ENCODE assay signal across 15 mouse cellular contexts in genomic region chr15:84839521-84839920, GRCm38 (mm10). TPM values are rescaled to one million over a fixed set of nuclear protein-coding genes. Genes with fewer than 3 reads are reported as not detected.
DNase-seq lines count a peak whose midpoint lies in the region; ATAC-seq and TF ChIP-seq lines count a peak whose summit lies in the region.
"Had no signal": no experiment of that assay in that cellular context is flagged by ENCODE, and none has a peak within 500 bp of the region (broad histone marks: within the 10 kb centered on the region; RNA-seq: fewer than 3 reads in every experiment).

No protein-coding gene starts in this region.

- TF ChIP-seq CTCF in stomach, postnatal 0 days (IDR thresholded peaks at IDR 0.05; ENCODE audit: low read depth) = no peak

- no peaks in the 10 kb centered on the region for H3K9me3 ChIP-seq in forebrain, embryonic 14.5 days (replicated peaks; ENCODE audit: control insufficient read depth, low read length)
- H3K9me3 ChIP-seq in forebrain, embryonic 16.5 days (ENCODE audit: control insufficient read depth, low read length) = no peaks in the 10 kb centered on the region
- no peaks in the 10 kb centered on the region for H3K9me3 ChIP-seq in stomach, postnatal 0 days (ENCODE audit: control insufficient read depth, low read length)
- H3K9me3 ChIP-seq: heart, embryonic 10.5 days; kidney, embryonic 15.5 days; limb, embryonic 13.5 days; midbrain, embryonic 10.5 days had no signal

- H3K4me1 ChIP-seq in forebrain, embryonic 14.5 days (ENCODE audit: control insufficient read depth, insufficient read depth, low read length) = peaks cover 30% of the 10 kb centered on the region
- peaks cover 35% of the 10 kb centered on the region for H3K4me1 ChIP-seq in forebrain, embryonic 16.5 days (replicated peaks; ENCODE audit: control insufficient read depth, insufficient read depth, low read length)
- no peaks in the 10 kb centered on the region for H3K4me1 ChIP-seq in stomach, postnatal 0 days (replicated peaks; ENCODE audit: control insufficient read depth, insufficient read depth)

- no peaks in the 10 kb centered on the region for H3K36me3 ChIP-seq in forebrain, embryonic 14.5 days (ENCODE audit: control insufficient read depth, insufficient read depth, low read length)
- no peaks in the 10 kb centered on the region for H3K36me3 ChIP-seq in forebrain, embryonic 16.5 days (ENCODE audit: control insufficient read depth, insufficient read depth)
- H3K36me3 ChIP-seq in stomach, postnatal 0 days (ENCODE audit: control insufficient read depth, insufficient read depth, low read length) = no peaks in the 10 kb centered on the region
- H3K36me3 ChIP-seq: heart, embryonic 10.5 days; kidney, embryonic 15.5 days; limb, embryonic 13.5 days had no signal

- DNase-seq in adrenal gland, adult 8-10 months = peak; percentile 19
- no peak for DNase-seq in adrenal gland, postnatal 25 days
- DNase-seq in forebrain, embryonic 14.5 days (ENCODE audit: low spot score) = no peak
- peak; percentile 30 for DNase-seq in testis, postnatal 14 days (ENCODE audit: low spot score)
- DNase-seq in testis, postnatal 10 days (ENCODE audit: low spot score) = no peak
- no peak for DNase-seq in stomach, postnatal 0 days (ENCODE audit: low spot score)
- no peak for DNase-seq in lung, postnatal 36 days
- DNase-seq: gastrocnemius, postnatal 25 days; liver, postnatal 0 days; right cerebral cortex, postnatal 14 days had no signal

- H3K4me2 ChIP-seq in forebrain, embryonic 14.5 days (ENCODE audit: low read length) = no peak overlapping the region
- H3K4me2 ChIP-seq in forebrain, embryonic 16.5 days (ENCODE audit: low read length) = no peak overlapping the region
- H3K4me2 ChIP-seq in stomach, postnatal 0 days (replicated peaks; ENCODE audit: low read depth) = no peak overlapping the region
- H3K4me2 ChIP-seq: kidney, embryonic 15.5 days; limb, embryonic 13.5 days had no signal

- H3K9ac ChIP-seq in forebrain, embryonic 14.5 days (ENCODE audit: low read length) = peak overlapping the region; percentile 10; the same call in 1 of the 2 replicates
- H3K9ac ChIP-seq in forebrain, embryonic 16.5 days (replicated peaks; ENCODE audit: low read depth, low read length) = no peak overlapping the region
- no peak overlapping the region for H3K9ac ChIP-seq in stomach, postnatal 0 days (ENCODE audit: low read length)
- H3K9ac ChIP-seq: kidney, embryonic 15.5 days; limb, embryonic 13.5 days; liver, postnatal 0 days had no signal

- no peaks in the 10 kb centered on the region for H3K27me3 ChIP-seq in forebrain, embryonic 14.5 days (replicated peaks; ENCODE audit: control insufficient read depth, insufficient read depth, low read length)
- no peaks in the 10 kb centered on the region for H3K27me3 ChIP-seq in forebrain, embryonic 16.5 days (replicated peaks; ENCODE audit: control insufficient read depth, insufficient read depth, low read length)
- H3K27me3 ChIP-seq in stomach, postnatal 0 days (ENCODE audit: control insufficient read depth, insufficient read depth, low read length) = no peaks in the 10 kb centered on the region
- H3K27me3 ChIP-seq: kidney, embryonic 15.5 days; limb, embryonic 13.5 days had no signal

- 68% methylated on average over 3 of the region's 3 CpGs for WGBS in forebrain, embryonic 14.5 days
- WGBS in forebrain, embryonic 16.5 days = 52% methylated on average over 3 of the region's 3 CpGs
- 58% methylated on average over 3 of the region's 3 CpGs for WGBS in stomach, postnatal 0 days

- ATAC-seq in forebrain, embryonic 14.5 days = no peak
- no peak for ATAC-seq in forebrain, embryonic 16.5 days
- ATAC-seq in stomach, postnatal 0 days (ENCODE audit: low FRiP score, low TSS enrichment) = 0 out of 2 replicates have a peak, but pooled peaks have one; percentile 14
- ATAC-seq: liver, postnatal 0 days had no signal

- TF ChIP-seq EP300 in stomach, postnatal 0 days (optimal IDR thresholded peaks at IDR 0.05) = no peak

- H3K27ac ChIP-seq in forebrain, embryonic 14.5 days (ENCODE audit: low read depth, low read length) = no peak overlapping the region
- no peak overlapping the region for H3K27ac ChIP-seq in forebrain, embryonic 16.5 days (ENCODE audit: low read length)
- no peak overlapping the region for H3K27ac ChIP-seq in stomach, postnatal 0 days (replicated peaks)
- H3K27ac ChIP-seq: heart, embryonic 10.5 days; kidney, embryonic 15.5 days; limb, embryonic 13.5 days; midbrain, embryonic 10.5 days had no signal

- H3K4me3 ChIP-seq in forebrain, embryonic 14.5 days (ENCODE audit: low read depth, low read length) = no peak overlapping the region
- no peak overlapping the region for H3K4me3 ChIP-seq in forebrain, embryonic 16.5 days (replicated peaks; ENCODE audit: low read length)
- H3K4me3 ChIP-seq in stomach, postnatal 0 days (ENCODE audit: low read depth, low read length) = no peak overlapping the region
- H3K4me3 ChIP-seq: heart, embryonic 10.5 days; kidney, embryonic 15.5 days; limb, embryonic 13.5 days; midbrain, embryonic 10.5 days had no signal

RNA-seq across cellular contexts. Expression of gene Phf21b, which starts 16.3 kb away (rescaled TPM):
- 1 to 10 TPM; 4.4 to 5.7 (median 4.9) TPM for total RNA-seq in adrenal gland, adult 8-10 months (2022)
- 3.2 and 3.6 TPM in 2 replicates for total RNA-seq in adrenal gland, postnatal 25 days (2021)
- 30.0 and 32.9 TPM in 2 replicates for polyA plus RNA-seq in forebrain, embryonic 14.5 days (2014; fragmentation: Nextera tagmentation; extraction: Ambion mirVana)
- 9.7 and 10.2 TPM in 2 replicates for polyA plus RNA-seq in forebrain, embryonic 16.5 days (2015; fragmentation: Nextera tagmentation; extraction: Ambion mirVana)
- polyA plus RNA-seq in stomach, postnatal 0 days (2015; fragmentation: Nextera tagmentation; extraction: Ambion mirVana) = 0.12 and 0.16 TPM in 2 replicates
- polyA plus RNA-seq: liver, postnatal 0 days had no signal

Comparison
In these comparisons a context has a peak if more than half of its experiments do, and no peak if none do; other contexts are left out.
1. DNase-seq: peak in adrenal gland, adult 8-10 months (single experiment) and testis, postnatal 14 days (single experiment); none in adrenal gland, postnatal 25 days (single experiment), forebrain, embryonic 14.5 days (single experiment), testis, postnatal 10 days (single experiment), stomach, postnatal 0 days (single experiment) and lung, postnatal 36 days (single experiment).